Mouse (Mus musculus) megakaryocyte, adult 5-6 weeks (primary cell): ENCODE data around the gene Ccdc171. TPM values are rescaled to one million over a fixed set of nuclear protein-coding genes. Genes with fewer than 3 reads are reported as not detected.
"Not testable (repeated sequence)": the region's sequence is repeated elsewhere in the genome, so short reads cannot be mapped to it uniquely, and the experiment has no call there.

ENCODE experiments used
- ATAC-seq: 2 replicates; pipeline ENCODE4 v1.8.0; 2016; ENCODE audit warnings: mild to moderate bottlenecking, inconsistent platforms; ENCODE audit not compliant: poor library complexity, severe bottlenecking
- total RNA-seq, 2 experiments: library from RNA; stranded (forward) in 1 of 2; stranded (reverse) in 1 of 2; fragments of 153-499, 151-499 nt in 1 of 2; fragments of 221-1000, 200-1000 nt in 1 of 2; gene quantifications; 2 replicates each; pipeline versions ENCODE4 v1.2.3 to v1.2.4; 2015 to 2017

The Ccdc171 gene
- total RNA-seq, 2 experiments from 2014 or later: 2.8 to 4.8 TPM

DNA sequence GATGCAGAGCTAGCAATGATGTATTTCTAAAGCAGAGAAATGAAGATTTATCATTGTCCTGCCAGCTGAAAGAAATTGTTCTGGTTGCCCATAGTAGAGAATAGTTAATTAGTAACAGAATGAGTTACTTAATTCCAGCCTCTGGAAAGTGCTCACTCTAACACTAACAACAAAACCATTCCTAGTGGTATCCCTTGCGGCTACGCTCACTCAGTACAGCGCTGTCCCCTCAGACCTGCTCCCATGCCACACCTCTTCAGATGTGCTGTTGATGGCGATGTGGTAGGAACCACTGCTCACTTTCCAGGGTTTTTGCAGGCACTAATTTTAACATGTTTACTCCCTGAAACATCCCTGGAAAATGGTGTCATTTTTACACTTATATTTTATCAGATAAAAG is 126.1 kb downstream of the Ccdc171 start:
- ATAC-seq: no peak

DNA sequence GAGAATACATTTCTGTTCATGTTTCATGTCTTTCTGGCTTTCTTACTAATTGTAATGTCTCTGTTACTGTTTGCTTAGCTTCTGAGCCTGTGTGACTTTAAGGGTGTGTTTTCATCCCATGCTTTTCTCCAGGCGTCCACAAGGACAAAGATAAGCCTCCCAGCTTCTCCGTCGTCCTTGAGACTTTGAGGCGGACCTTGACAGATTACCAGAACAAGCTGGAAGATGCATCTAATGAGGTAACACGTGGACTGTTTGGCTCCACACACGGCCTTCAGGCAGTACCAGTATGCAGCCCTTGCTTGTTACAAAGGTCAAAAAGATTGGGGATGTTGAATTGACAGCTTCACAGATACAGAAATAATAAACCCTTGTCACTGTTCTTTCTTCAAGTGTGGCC is 130.1 kb downstream of the Ccdc171 start:
- no peak for ATAC-seq

GRCm38 (mm10) chr4:83656571-83656970 is 131.2 kb downstream of the Ccdc171 start:
- no peak for ATAC-seq

GRCm38 (mm10) chr4:83657021-83657420 is 131.7 kb downstream of the Ccdc171 start:
- ATAC-seq: no peak

- no peak for ATAC-seq
Measured at GRCm38 (mm10) chr4:83658415-83658814, 133.1 kb downstream of the Ccdc171 start.

GRCm38 (mm10) chr4:83659411-83659810 is 134.1 kb downstream of the Ccdc171 start:
- ATAC-seq: no peak

DNA sequence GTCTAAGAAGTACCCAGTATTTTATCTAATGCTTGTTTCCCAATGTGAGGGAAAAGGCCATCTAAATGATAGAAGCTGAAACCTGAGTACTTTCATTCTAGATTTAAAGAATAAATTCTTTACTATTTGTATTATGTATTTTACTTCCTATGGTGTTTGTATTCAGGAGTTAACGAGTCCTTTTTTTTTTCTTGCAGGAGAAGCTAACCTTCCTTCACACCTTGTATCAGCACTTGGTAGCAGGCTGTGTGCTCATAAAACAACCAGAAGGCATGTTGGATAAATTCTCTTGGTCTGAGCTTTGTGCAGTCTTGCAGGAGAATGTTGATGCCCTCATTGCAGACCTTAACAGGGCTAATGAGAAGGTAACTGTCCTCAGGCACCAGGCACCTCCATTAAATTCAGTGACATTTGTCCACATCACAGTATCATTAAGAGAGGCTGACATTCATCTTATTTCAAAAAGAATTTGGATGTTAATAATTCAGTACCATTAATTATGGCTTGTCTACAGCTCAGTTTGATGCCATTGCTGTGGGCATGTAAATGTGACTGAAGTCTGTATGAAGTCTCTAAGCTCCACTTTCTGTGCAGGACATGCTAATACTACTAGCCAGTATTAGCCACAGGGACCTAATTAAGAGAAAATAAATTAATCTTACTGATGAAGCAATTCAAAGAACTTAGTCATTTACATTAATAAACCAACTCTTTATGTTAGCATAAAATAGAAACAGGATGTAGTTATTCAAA is 136.3 kb downstream of the Ccdc171 start:
- no peak for ATAC-seq

DNA sequence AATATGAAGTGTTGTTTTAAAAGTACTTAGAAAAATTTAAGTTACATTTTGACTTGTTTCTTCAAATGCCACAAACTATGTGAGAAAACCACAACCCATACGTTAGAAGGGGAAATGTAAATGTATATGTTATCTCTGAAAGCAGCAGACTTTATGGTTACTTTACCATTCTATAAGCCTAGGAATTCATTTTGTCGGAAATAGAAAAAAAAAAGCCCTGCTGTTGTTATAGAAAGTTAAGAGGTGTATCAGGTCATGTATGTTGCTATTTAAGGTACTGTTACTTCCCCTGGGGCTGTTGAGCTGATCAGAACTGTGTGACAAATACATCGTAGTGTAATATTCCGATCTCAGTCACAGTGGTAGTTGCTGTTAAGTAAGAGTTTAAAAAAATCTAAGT is 137.0 kb downstream of the Ccdc171 start:
- no peak for ATAC-seq

DNA sequence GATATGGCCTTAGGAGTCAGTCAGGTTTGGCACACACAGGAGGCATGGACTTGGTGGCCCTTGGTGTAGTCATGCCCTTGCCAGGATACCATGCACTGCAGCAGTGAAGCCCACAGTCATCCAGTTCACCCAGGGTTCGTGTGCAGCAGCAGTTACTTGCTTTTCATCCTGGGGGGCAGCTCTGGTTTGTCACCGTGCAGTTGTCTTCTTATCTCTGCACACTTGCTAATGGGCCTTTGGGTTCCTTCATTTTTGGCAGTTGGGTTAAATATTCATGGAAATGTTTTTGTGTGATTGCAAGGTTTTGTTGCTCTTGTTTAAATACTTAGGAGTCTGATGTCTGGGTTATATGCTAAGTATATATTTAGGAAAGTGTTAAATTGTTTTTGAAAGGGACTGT is 144.2 kb downstream of the Ccdc171 start:
- ATAC-seq: no peak

GRCm38 (mm10) chr4:83675308-83675707 is 150.0 kb downstream of the Ccdc171 start:
- ATAC-seq: not testable (repeated sequence)

GRCm38 (mm10) chr4:83676444-83676843 is 151.1 kb downstream of the Ccdc171 start:
- ATAC-seq: no peak

DNA sequence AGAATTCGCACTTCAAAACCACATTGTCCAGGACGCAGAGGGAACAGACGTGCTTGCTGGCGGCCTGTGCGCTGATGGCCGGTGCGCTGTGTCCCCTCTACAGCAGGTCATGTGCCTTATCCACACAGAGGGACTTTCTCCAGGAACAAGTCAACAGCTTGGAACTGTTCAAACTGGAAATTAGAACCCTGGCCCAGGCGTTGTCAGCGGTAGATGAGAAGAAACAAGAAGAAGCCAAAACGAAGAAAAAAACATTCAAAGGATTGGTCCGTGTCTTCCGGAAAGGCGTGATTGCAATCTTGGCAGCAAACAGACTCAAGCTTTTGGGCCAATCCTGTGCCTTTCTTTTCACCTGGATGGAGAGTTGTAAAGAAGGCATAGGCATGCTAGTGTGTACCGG is 155.7 kb downstream of the Ccdc171 start:
- ATAC-seq: no peak

GRCm38 (mm10) chr4:83682866-83683265 is 157.5 kb downstream of the Ccdc171 start:
- ATAC-seq: no peak

DNA sequence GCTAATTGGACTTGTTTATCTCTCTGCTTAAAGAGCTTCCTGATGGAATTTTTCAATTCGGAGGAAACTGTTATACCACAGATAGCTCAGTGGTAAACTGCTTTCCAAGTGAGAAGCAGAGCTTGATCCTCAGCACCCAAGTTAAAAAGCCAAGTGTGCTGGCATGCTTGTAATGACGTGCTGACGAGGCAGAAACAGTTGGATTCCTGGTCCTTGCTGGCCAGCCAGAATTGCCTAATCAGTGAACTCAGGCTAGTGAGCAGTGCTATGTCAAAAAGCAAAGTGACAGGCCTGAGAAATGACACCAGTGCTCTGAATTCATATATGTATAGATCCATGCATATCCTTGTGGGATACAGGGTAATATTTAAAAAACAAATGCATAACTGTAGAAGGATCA is 174.8 kb downstream of the Ccdc171 start:
- no peak for ATAC-seq

DNA sequence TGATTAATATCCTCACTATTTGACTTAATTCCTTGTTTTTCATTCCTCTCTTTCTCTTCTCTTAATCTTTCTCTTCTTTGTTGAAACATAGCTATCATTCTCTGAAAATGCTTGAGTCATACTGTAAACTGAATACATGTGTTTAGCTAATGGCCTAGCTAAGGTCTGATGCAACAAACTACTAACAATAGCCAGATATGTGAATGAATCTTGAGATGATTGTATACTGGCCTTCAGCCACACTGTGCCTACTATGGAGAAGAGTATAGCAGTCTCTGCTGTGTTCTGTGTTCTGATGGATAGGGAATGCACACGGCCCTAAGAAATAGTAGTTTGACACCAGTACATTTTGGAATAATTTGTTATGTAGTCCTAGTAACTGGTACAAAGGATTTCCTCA is 191.7 kb downstream of the Ccdc171 start:
- no peak for ATAC-seq

- ATAC-seq: no peak
Measured at GRCm38 (mm10) chr4:83719816-83720215, 194.5 kb downstream of the Ccdc171 start.

- no peak for ATAC-seq
Measured at GRCm38 (mm10) chr4:83725136-83725535, 199.8 kb downstream of the Ccdc171 start.

- no peak for ATAC-seq
Measured at GRCm38 (mm10) chr4:83739137-83739890, 214.0 kb downstream of the Ccdc171 start.

DNA sequence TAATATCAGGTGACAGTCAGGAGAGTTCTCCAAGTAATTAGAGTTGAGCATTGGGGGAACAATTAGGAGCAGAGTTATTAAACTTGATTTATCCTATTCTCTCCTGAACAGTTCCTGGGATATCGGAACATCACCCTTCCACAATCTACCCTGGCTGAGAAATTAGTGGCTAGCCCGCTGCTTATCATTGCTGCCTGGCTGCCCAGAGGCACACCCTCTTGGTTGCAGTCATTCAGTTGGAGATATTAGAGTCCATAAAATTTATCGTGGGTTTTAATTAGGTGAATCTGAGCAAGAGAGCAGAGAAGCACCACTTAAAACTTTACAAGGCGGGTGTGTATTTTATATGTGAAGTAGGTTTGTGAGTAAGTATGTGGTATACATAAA is 214.5 kb downstream of the Ccdc171 start:
- ATAC-seq: no peak

- ATAC-seq: no peak
Measured at GRCm38 (mm10) chr4:83742806-83743460, 217.6 kb downstream of the Ccdc171 start.

- no peak for ATAC-seq
Measured at GRCm38 (mm10) chr4:83775136-83775535, 249.8 kb downstream of the Ccdc171 start.

- no peak for ATAC-seq
Measured at GRCm38 (mm10) chr4:83780044-83780443, 254.7 kb downstream of the Ccdc171 start.
